Mouse (Mus musculus) kidney, postnatal 0 days (tissue): ENCODE data around the gene Sun2. TPM values are rescaled to one million over a fixed set of nuclear protein-coding genes. Genes with fewer than 3 reads are reported as not detected.

Source experiments
- ATAC-seq: fragments of 200-750 bp; cut with Nextera tagmentation; replicated peaks from 2 replicates; pipeline ENCODE4 v1.8.0; 2017; ENCODE audit warnings: low read depth, moderate number of reproducible peaks, moderate TSS enrichment, moderate library complexity; ENCODE audit not compliant: low FRiP score
- DNase-seq: peaks from one replicate; pipeline ENCODE4 v3.0.0-alpha.2; 2016; ENCODE audit warnings: low spot score
- H3K27ac ChIP-seq: fragments of 300-500 bp; sonication (generic); 2 replicates; pipeline ENCODE4 v1.5.1; 2014; ENCODE audit warnings: mild to moderate bottlenecking
- H3K27me3 ChIP-seq: fragments of 300-500 bp; sonication (generic); 2 replicates; pipeline ENCODE4 v1.6.1; 2014; ENCODE audit warnings: low read length, mixed read lengths; ENCODE audit not compliant: insufficient read depth
- H3K36me3 ChIP-seq: fragments of 300-500 bp; sonication (generic); 2 replicates; pipeline ENCODE4 v1.6.1; 2014; ENCODE audit warnings: low read length, mixed read lengths; ENCODE audit not compliant: insufficient read depth
- H3K4me1 ChIP-seq: fragments of 300-500 bp; sonication (generic); replicated peaks from 2 replicates; pipeline ENCODE4 v1.6.1; 2014; ENCODE audit warnings: antibody characterized with exemption, low read length, mixed read lengths; ENCODE audit not compliant: insufficient read depth
- H3K4me2 ChIP-seq: fragments of 300-500 bp; sonication (generic); 2 replicates; pipeline ENCODE4 v1.6.1; 2014; ENCODE audit warnings: mild to moderate bottlenecking, low read length, moderate library complexity, mixed read lengths
- H3K4me3 ChIP-seq: fragments of 300-500 bp; sonication (generic); replicated peaks from 2 replicates; pipeline ENCODE4 v1.5.1; 2014; ENCODE audit warnings: low read depth, low read length
- H3K9ac ChIP-seq: fragments of 300-500 bp; sonication (generic); 2 replicates; pipeline ENCODE4 v1.6.1; 2014; ENCODE audit warnings: low read depth, low read length
- H3K9me3 ChIP-seq: fragments of 300-500 bp; sonication (generic); replicated peaks from 2 replicates; pipeline ENCODE4 v1.6.1; 2016; ENCODE audit warnings: low read length, inconsistent platforms, mixed read lengths
- CTCF ChIP-seq: IDR thresholded peaks from 2 replicates; pipeline ENCODE4 v1.5.1; 2016; ENCODE audit warnings: antibody characterized with exemption, low read depth, mild to moderate bottlenecking, moderate library complexity
- WGBS: fragments of 180-500 bp; shearing (Covaris S2); extraction: QIAGEN DNeasy Blood & Tissue Kit; methylation state at CpG from one replicate; pipeline ENCODE4 v1.1.7; 2014; 5-methylcytosine and 5-hydroxymethylcytosine counted together
- polyA plus RNA-seq: library from polyadenylated mRNA; unstranded; fragments of >200 nt; fragmentation: Nextera tagmentation; extraction: Ambion mirVana; gene quantifications from 2 replicates; pipeline ENCODE4 v1.2.1, GENCODE M21; 2015

Sun2 gene
- polyA plus RNA-seq, 1 experiment from 2014 or later, result 3.5 TPM

DNA sequence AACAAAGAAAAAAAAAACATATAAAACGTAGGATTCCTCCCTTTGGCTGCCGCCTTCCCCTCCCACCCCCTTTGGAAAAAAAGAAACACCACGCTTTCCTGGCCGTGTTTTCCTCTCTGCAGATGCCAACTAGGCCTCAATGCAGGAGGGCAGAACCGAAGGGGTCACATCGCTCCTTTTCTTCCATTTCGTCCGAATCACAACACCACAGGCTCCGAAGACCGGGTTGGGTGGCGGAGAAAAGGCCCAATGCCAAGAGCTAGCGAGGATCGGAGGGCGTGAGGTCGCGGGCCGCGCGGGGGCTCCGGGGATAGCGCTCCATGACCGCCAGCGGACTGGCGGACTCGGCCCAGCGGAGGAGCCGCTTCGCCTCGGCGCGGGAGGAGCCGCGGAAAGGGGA lies 55.2 kb downstream of the Sun2 start:
- H3K4me2 ChIP-seq, result peak overlapping the region; percentile 78
- H3K36me3 ChIP-seq, result no peaks in the 10 kb centered on the region
- WGBS, result under 1% methylated on average over 31 of the region's 33 CpGs
- no peaks in the 10 kb centered on the region for H3K9me3 ChIP-seq
- H3K27me3 ChIP-seq, result no peaks in the 10 kb centered on the region
- no peak for ATAC-seq
- no peak for TF ChIP-seq CTCF
- peak overlapping the region; percentile 88 for H3K4me3 ChIP-seq
- peak; percentile 58 for DNase-seq
- H3K27ac ChIP-seq, result peak overlapping the region; percentile 89
- peak overlapping the region; percentile 92 for H3K9ac ChIP-seq
- H3K4me1 ChIP-seq, result peaks cover 48% of the 10 kb centered on the region

DNA sequence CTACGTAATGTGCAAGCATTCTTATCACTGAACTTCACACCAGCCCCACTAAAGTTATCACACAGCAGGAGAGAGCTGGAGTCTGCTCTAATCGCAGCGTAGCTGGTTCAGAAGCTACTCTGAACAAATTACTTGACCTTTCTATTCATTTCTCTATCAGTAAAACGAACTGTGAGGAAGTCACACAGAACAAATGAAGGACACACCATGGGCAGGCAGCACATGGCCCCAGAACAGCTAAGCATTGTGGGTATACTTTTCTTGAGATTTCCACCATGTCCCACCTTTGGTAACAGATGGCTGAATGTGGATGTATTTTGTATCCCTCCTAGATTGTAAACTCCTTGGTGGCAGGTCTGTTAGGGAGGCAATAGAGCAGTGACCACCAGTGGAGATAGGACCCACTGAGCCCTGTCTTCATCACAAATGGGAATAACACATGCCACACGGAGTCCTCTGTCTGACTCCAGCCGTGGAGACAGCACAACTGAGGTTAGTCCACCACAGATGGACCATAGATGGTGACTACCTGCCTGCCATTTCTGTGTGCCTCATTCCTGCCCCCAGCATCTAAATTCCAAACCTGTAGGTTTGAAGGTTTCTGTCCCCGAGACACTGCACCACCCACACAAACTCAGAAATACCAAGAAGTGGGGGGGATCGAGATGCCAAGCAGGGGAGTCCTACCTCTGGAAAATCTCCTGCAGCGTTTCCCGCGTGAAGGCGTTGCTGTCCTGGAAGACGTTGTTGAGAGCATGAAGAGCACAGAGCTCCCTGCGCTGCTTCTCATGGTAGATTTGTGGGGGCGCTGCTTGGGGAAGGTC lies 56.1 kb downstream of the Sun2 start:
- WGBS, result 15% methylated on average over 15 of the region's 15 CpGs
- no peak for DNase-seq
- H3K4me1 ChIP-seq, result peaks cover 43% of the 10 kb centered on the region

DNA sequence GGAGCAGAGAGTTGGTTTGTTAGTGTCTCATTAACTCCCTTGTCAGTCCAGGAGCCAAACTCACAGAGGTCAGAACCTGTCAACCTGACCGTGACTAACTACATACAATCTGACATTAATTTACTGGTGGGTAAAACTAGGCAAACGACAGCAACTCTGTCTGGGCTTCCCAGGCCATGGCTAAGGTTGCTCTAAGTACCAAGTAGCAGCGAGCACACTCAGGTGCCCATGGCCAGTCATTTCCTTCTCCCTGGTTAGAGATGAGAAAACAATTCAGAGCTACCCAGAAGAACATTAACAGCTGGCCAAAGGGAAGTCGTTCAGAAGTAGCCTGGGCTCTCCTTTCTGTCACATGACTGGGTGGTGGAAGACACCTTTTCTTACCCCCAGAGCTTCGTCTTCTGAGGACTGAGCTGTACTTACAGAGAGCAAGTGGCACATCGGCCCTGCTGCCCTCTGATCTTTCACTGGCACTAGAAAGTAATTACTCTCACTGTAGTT lies 57.1 kb downstream of the Sun2 start:
- H3K27ac ChIP-seq, result peak overlapping the region; percentile 70
- 10% methylated on average over 6 of the region's 6 CpGs for WGBS
- peak overlapping the region; percentile 78 for H3K4me2 ChIP-seq
- H3K4me3 ChIP-seq, result peak overlapping the region; percentile 88
- H3K36me3 ChIP-seq, result no peaks in the 10 kb centered on the region
- TF ChIP-seq CTCF, result no peak
- DNase-seq (peak; percentile 61), ATAC-seq (peak; percentile 37; the same call in 1 of the 2 replicates)
- H3K9ac ChIP-seq, result peak overlapping the region; percentile 92; the same call in 1 of the 2 replicates
- no peaks in the 10 kb centered on the region for H3K27me3 ChIP-seq
- no peaks in the 10 kb centered on the region for H3K9me3 ChIP-seq
- H3K4me1 ChIP-seq, result peaks cover 43% of the 10 kb centered on the region

More for the DNA sequence above, 56.1 kb downstream of the Sun2 start:
- Histone ChIP-seq H3K27ac (0 out of 2 replicates have a peak overlapping the region, but pooled peaks have one; percentile 70), H3K36me3 (no peaks in the 10 kb centered on the region), H3K27me3 (no peaks in the 10 kb centered on the region), H3K9ac (peak overlapping the region; percentile 92), H3K4me3 (peak overlapping the region; percentile 88), H3K4me2 (peak overlapping the region; percentile 78), H3K9me3 (no peaks in the 10 kb centered on the region)
- TF ChIP-seq CTCF, result no peak
- no peak for ATAC-seq

DNA sequence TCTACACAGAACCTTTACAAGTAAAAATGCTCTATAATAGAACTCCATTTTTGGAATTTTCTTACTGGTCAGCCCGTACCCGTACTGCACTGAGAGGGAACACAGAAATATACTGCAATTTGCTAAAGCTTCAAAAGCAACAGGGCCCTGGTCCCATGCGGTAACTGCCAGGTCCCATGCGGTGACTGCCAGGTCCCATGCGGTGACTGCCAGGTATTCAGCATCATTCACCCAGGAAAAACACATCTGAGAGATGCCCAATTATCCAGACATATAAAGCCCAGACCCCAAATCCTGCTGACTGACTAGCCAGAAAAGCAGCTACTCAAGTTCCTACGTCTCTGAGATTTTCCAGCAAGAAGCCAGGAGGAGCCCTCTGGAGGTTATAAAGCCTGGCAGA lies 57.7 kb downstream of the Sun2 start:
- no peaks in the 10 kb centered on the region for H3K9me3 ChIP-seq
- ATAC-seq (no peak), DNase-seq (no peak)
- no peaks in the 10 kb centered on the region for H3K36me3 ChIP-seq
- no peaks in the 10 kb centered on the region for H3K27me3 ChIP-seq
- peak overlapping the region; percentile 78 for H3K4me2 ChIP-seq
- H3K4me1 ChIP-seq, result peaks cover 41% of the 10 kb centered on the region
- no peak overlapping the region; the same call in 1 of the 2 replicates for H3K9ac ChIP-seq
- H3K4me3 ChIP-seq, result peak overlapping the region; percentile 88
- TF ChIP-seq CTCF, result no peak
- 73% methylated on average over 6 of the region's 6 CpGs for WGBS
- H3K27ac ChIP-seq, result no peak overlapping the region

DNA sequence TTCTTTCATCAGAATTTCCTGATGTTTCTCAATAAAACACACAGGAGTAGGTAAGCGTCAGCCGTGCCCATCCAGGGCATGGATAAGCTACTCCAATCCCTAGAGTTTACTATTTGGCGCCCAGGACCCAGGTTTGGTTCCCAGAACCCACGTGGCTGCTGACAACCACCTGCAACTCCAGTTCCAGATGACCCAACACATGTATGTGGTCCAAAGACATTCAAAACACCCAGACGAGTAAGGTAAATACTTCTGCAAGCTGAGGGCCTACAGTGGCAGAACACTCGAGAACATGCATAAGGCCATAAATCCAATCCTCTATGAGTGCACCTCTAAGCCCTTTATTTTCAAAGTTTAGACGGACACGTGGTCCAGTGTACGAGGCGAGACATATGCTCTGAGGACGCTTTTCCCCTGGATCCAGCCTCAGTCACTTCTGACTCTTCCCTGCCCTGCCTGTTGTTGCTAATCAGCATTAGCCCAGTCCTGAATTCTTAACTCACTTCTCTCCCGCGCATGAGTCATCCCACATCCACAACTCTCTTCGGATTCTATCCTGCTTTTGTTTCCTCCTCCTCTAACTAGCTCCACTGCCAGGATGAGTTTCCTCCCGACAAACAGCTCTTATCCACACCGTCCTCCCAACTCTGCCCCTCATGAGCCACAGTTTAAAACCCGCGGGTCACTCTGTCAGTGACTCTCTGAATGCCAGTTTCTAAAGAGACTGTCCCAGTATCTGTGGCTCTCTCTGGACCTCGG lies 58.5 kb downstream of the Sun2 start:
- no peaks in the 10 kb centered on the region for H3K36me3 ChIP-seq
- no peak for ATAC-seq
- H3K4me3 ChIP-seq, result peak overlapping the region; percentile 88
- TF ChIP-seq CTCF, result no peak
- no peaks in the 10 kb centered on the region for H3K9me3 ChIP-seq
- no peak overlapping the region for H3K9ac ChIP-seq
- no peak for DNase-seq
- H3K27ac ChIP-seq, result no peak overlapping the region
- H3K4me2 ChIP-seq, result peak overlapping the region; percentile 78
- WGBS, result 55% methylated on average over 19 of the region's 19 CpGs
- peaks cover 39% of the 10 kb centered on the region for H3K4me1 ChIP-seq
- H3K27me3 ChIP-seq, result no peaks in the 10 kb centered on the region

DNA sequence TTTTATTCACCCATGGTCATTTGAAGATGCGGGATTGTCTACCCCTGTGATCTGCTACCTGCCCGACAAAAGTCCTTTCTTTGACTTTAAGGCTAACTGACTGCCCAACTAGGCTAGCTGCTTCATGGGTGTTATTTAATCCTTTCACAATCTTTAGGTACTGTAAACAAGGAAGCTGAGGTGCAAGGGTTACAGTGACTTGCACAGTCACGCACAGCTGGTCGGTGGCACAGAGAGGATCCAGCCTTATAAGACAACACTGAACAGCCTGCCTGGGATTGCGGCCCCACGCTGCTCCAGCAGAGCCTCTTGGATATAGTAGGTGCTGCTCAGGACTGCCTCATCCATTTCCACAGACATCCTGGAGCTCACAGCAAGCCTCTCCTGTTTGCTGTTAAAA lies 59.2 kb downstream of the Sun2 start:
- Histone ChIP-seq H3K4me3 (no peak overlapping the region), H3K9ac (0 out of 2 replicates have a peak overlapping the region, but pooled peaks have one; percentile 23), H3K4me2 (peak overlapping the region; percentile 25; the same call in 1 of the 2 replicates), H3K4me1 (peaks cover 36% of the 10 kb centered on the region), H3K36me3 (no peaks in the 10 kb centered on the region), H3K27ac (no peak overlapping the region; the same call in 1 of the 2 replicates), H3K9me3 (no peaks in the 10 kb centered on the region), H3K27me3 (no peaks in the 10 kb centered on the region)
- DNase-seq (no peak), ATAC-seq (no peak)
- WGBS, result 58% methylated on average over 6 of the region's 6 CpGs
- no peak for TF ChIP-seq CTCF
